Mouse (Mus musculus) retina, embryonic 14.5 days (tissue): ENCODE measurements around the gene Pole4.

Experiments
- DNase-seq: peaks from one replicate; pipeline ENCODE4 v3.0.0-alpha.2; 2015; ENCODE audit warnings: low spot score

Gene Pole4

DNA sequence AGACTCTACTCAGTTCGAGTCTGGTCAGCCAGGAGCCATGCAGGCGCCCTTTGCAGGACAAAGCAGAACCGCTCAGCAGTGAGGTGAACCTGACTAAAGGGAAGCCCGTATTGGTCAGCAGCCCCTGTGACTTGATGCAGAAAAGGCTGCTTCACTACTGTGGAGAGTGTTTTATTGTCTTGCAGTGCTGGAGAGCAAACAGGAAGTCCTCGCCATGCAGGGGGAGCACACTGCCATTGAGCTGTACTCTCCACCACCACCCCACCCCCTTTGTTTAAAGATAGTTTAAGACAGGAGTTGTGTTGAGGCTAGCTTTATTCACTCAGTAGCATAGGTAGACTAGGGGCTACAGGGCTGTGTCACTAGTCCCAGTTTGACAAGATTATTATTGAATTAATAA lies at the start of gene Pole4:
Gene Pole4 (minus strand): TSS at position 145 of the 400 bp plus-strand sequence.
- no peak for DNase-seq

DNA sequence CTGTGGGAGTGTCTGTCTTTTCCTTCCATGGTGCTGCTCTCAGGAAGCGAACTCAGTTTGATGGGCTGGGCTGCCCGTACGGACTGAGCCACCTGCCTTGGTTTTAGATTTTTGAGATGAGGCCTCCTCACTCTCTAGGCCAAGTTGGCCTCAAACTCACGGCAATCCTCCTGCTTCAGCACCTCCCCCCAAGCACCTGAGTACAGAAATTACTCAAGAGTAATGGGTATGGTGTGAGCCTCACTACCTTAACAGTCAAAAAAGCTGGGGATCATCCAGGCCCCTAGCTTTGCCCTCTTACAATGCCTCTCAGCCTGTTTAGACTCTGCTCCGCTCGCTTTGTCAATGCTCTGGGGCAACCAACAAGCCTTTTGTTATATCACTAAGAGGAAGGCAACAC lies 49.6 kb upstream of the Pole4 start:
- DNase-seq = no peak

DNA sequence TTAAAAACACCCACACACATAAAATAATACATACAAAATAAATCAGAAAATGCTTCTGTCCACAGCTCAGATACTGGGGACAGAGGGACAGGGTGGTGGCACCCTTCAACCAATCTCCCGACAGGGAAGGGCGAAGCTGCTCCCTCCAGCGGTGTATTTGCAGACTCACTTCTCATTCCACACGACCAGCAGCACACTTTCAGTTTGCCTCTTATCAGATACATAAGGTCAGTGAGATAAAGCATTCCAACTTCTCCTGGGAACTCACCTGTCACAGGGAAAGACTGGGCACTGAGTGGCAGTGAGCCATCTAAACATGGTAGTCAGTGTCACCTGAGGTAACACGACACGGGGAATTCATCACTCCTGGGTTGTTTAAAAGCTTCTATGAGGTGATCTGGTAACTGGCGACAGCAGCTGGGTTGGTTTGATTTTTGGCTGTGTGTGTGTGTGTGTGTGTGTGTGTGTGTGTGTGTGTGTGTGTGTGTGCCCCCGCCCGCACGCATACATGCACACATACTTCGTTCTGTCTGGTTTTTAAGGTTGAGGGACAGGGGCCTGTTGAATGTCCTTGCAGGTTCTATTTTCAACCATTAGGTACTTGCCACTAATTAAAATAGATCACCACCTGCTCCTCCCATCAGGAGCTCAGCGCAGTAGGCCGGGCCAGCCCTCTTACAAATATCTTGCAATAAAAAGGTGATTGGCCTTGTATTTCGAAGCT lies 48.6 kb upstream of the Pole4 start:
- DNase-seq = no peak

DNA sequence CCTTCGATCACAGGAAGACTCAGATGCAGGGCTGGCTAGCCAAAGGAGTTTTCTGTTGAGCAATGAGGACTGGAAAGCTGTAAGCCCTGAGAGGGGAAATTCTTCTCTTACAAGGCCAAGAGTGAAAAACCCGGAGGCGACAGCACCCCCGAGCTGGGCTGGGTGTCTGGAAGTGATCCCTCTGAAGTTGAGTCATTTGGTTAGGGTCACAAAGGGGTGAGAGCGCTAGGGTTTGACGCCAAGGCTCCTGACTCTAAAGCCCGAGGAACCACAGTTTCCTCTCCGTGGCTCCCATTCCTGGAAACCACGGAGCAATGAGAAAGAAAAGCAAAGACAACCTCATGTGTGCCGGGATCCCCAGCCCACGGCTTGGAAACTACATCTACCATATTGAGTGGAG lies 47.9 kb upstream of the Pole4 start:
- DNase-seq = no peak

DNA sequence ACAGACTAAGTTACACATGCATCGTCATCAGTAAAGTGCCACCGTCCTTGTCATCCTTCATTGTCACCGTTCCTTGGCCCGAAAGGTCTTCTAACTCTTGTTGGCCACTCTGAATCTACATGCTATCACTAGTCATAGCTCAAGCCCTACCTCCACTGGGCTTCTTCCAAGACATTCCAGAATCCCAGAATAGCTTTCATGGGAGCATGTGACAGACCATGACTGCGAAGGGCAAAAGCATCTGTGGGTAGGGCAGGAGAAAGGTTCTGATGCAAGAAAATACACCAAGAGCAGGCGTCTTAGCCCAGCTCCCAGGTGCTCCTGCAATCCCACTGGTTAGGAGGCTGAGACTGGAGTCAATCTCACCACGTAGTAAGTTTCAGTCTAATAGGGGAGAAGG lies 46.6 kb upstream of the Pole4 start:
- no peak for DNase-seq

DNA sequence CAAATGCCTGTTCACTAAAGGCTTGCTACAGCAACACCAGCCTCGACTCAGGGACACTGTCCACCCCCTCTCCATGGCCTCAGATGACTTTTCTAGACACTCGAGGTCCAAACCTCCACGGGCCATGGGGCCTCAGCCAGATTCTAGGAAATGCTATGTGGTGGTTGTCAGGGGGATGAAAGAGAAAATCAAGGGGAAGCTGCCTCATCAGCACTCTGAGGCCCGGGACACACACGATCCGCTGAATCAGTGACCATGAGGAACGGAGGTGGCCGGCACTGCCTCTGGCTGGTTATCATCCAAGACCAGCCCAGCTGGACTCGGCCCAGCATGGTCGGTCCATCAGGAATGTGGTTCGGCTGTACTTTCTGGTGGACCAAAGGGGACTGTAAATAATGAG lies 45.9 kb upstream of the Pole4 start:
- DNase-seq = no peak

DNA sequence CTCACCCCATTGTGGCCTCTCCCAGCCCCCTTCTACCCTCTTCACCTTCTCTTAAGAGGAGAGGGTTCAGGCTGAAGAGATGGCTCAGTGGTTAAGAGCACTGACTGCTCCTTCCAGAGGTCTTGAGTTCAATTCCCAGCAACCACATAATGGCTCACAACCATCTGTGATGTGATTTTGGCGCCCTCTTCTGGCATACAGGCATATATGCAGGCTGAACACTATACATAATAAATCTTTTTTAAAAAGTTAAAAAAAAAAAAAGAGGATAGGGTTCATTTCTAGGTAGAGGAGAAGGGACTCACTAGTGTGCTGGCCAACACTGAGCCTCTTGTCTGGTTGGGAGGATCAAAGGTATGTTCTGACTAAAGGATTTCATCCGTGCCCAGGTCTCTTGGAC lies 44.9 kb upstream of the Pole4 start:
- DNase-seq = no peak

DNA sequence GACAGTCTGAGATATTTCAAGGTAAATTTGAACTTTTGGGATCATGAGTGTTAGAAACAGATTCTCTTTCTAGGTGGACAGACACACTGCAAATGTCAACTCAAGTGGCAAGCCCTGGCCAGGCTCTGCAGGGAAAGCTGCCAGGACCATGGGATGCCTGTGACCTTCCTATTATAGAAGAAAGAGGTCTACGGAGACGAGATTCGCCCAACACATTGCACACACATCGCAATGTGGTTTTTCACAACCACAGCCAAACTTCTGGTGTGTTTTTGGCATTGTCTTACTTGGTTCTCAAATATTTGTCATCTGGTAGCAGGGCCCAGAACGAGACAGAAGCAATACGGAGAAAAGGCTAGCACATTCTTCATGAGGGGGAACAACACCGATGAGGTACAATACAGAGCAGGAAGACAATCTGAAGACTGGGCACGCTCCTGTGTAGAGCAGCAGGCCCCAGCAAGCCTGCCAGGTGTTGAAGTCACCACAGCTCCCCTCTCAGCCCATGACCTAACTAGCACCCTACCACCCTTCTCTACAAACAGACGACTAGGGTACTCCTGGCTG lies 43.0 kb upstream of the Pole4 start:
- no peak for DNase-seq

DNA sequence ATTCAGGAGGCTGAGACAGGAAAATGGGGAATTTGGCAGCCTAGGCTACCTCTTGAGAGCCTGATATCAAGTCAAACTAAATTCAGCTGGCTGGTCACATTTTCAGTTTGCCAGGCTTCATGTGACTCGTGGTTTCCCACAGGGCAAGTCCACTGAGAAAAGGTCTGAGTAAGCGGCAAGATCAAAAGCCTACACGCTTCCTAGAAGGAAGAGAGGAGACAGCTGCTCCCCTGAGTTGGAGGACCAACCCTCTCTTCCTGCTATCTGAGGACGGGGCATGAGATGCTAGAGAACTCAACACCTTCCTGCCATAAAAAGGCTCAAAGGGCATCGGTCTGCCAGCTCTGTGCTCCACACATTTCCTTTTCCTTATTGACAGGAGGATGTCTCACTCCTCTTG lies 41.9 kb upstream of the Pole4 start:
- DNase-seq = no peak

DNA sequence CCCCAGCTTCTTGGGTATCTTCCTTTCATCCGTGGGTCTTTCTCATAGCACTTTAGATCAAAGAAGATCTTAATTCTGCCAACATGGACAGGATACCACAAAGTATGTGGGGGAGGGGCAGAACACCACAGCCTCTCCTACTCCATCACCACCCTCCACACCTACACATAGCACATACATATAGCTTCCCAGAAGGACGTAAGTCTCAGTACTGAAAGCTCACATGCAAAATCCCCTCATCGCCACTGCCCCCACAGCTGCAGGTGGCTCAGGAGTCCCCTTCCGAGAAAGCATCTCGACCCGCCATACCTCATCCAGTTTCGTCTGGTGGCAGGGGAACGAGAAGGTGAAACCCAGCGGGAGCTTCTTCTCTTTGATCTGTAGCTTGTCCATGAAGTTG lies 39.4 kb upstream of the Pole4 start:
- no peak for DNase-seq

DNA sequence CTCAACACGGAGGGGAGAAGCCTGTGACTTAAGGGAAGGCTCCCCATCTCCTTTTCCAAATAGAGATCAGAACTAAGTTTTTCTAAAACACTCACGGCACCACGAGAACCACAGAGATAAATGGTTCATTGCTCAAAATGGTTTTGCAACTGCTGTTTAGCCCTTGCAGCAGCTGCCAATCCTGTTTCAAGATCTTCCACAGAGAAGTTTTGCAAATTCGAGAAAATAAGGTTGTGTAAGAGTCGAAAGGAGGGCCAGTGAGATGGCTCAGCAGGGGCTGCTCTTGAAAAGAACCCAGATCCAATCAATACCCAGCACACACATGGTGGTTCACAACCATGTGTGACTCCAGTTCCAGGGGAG lies 36.3 kb upstream of the Pole4 start:
- DNase-seq = no peak

DNA sequence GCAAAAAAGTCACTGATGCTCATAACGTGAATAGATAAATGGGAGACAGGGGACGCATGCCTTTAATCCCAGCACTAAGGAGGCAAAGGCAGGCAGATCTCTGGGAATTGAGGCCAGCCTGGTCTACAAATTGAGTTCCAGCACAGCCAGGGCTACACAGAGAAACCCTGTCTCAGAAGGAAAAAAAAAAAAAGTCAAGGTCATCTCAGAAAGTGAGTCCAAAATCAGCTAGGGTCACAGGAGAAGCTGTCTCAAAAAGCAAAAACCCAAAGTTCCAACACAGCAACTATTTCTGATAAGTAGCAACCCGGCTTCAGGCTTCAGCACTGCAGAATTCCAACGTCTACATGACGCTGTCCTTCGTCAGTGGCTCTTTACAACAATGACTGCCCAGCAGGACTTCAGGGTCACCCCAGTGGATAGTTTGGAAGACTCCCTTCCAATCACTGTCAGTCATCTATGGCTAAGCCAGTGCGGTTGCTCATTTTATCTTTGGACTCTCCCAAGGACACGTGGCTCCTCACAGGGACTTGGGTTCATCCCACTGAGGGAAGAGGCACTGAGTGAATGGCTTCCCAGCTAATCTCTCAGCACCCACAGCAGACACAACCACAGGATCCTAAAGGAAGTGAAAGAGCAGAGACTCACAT lies 35.8 kb upstream of the Pole4 start:
- no peak for DNase-seq

DNA sequence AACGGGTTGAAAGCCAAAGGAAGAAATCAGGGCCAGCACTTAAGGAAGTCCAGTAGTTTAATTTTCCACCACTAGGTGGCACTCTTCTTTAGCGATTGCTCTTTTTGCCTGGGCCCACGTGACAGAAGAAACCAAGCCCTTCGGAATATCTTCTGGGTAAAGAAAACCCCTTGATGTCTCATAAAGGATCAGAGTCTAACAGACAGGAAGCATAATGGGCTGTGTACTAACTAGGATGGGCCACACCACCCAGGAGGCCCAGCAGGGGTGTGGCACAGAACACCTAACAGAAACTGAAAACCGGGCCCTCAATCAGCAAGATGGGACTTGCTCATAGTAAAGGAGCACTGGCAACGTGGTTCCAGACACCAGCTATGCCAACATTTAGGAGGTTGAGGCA lies 35.1 kb upstream of the Pole4 start:
- DNase-seq = peak; percentile 81

DNA sequence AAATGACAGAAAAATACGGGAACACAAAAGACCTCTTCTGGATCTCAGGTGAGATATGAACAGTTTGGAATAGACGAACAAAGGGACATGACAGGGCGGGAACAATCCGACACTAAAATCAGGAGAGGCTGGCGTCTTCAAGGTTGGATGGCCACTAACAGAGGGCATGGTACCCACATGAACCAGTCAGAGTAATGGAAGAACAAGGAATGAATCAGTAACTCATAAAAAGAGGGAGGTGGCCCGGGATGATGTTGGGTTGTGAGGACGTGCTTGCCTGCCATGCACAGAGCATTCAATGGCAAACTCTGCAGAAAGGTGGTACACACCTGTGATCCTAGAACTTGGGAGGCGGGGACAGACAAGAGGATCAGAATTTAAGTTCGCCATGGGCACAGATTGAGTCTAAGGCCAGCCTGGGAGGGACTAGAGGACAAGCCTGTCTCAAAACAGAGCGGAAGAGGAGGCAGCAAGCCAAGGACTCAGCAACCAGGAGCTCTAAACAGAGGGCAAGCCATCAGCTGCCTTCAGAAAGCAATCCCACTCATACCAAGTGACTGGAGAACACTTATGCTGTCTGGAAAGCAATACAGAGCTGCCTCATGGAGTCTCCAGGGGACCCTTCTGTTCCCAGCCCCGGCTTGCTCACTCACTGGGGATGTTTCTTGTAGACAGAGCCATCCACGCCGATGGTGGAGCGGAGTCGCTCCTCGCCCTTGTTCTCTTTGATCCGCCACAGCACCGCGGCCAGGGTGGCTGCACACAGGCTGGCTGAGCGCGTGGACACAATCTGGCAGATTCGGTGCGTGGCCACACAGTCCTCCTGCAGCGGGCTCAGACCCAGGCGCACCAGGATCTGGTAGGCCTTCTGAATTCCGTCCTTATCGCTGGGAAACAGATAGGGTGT lies 32.7 kb upstream of the Pole4 start:
- no peak for DNase-seq

DNA sequence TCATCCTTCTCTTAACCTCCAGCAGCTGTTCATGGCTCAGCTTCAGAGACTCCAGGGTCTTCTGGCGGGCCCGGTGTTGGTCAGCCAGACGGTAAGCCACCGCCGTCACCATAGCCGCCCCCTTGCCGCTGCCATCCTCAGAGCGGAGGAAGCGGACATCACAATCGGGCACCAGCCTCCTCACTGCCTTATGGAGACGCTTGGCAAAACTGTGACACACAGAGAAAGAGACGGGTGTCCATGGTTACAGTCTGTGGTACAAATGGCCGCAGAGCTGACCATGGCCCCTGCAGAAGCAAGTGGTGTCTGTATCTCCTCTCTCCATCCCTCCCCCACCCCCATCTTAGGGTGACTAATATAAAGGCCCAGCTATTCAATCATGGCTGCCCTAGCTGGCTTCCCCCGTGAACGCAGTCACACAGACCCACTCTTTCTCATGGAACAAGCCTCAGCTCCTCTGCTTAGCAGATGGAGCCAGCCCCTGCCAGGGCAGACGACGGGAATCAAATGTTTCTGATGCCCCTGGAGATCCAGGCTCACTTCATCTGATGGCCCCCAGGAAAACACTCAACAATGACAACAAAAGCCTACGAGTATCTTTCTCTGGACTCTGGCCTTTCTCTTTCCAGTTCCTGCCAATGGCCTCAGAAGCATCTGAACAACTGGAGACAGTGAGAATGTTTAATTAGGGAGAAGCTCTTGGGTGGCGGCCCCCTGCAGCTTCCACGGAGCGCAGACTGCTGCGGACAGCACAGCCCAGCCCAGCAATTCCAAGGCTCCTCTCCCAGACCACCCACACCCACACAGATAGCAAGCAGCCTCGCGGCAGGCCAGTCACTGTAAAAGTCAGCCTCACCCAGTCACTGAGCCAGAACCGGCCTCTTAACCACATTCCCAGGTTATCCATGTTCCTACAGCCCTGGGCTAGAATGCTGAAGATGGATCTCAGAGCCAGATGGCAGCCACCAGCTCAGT lies 31.7 kb upstream of the Pole4 start:
- DNase-seq = peak; percentile 44

DNA sequence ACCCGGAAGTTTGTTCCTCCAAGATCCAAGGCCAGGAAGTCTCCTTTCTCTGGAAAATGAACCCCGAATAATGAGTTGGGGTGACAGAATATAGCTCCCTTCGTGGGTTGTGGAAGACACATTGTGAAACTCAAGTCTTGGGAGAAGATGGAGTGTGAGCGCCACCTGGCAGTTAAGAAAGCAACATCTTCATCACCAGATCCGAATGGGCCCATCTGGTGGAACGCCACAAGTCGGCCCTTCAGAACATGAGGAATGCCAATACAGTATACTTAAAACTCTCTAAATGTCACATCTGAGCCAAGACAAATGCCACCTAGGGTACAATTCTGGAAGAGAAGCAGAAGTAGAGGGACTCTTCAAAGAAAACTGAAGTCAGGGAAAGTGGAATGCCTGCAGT lies 30.2 kb upstream of the Pole4 start:
- peak; percentile 31 for DNase-seq

DNA sequence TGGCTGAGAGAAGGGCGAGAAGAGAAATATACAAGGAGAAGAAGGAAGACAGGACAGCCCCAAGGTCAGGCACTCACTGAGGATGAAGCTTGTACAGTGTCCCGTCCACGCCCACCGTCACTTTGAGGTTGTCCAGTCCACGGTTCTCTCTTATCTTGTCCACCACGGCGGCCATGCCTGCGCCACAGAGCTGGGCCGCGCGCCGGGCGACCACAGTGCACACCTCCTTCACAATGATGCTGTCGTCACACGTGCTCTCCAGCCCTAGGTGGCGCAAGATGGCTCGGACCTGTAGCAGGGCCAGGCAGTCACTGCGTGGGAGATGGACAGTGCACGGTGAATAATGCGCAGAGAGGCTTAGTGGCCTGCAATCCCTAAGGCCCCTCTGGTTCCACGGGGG lies 23.5 kb upstream of the Pole4 start:
- DNase-seq = no peak

DNA sequence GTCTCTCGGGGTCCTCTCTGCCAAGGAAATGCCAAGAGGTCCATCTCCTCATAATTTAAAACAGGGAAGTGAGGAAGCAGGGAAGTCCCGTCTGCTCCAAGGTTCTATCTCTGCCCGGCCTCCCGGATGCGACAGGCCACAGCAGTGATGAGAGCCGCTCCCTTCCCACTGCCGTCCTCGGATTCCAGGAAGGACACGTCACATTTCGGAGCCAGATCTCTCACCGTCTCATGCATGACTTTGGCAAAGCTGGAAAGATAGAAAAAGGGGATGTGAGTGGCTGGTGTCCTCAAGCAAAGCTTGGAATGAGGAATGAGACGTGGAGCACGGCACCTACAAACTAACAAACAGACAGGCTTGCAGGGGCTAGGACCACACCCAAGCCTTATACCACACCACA lies 22.0 kb upstream of the Pole4 start:
- DNase-seq = no peak

DNA sequence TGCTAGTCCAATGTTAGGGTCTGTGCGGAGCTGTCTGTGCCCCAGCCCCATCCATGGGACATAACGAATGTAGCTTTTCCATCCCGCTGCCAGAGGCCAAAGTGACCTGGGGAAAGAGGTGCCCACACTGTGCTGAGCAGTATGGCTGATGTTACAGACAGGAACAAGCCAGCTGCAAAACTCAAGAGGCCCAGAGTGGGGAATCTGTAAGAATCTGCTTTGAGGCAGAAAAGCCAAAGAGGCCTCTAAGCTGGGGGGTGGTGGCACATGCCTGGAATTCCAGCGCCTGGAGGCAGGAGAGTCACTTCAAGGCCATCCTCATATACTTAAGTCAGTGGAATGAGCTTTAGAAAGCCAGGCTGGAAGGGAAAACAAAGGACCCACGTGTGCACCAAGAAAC lies 18.2 kb upstream of the Pole4 start:
- peak; percentile 22 for DNase-seq

DNA sequence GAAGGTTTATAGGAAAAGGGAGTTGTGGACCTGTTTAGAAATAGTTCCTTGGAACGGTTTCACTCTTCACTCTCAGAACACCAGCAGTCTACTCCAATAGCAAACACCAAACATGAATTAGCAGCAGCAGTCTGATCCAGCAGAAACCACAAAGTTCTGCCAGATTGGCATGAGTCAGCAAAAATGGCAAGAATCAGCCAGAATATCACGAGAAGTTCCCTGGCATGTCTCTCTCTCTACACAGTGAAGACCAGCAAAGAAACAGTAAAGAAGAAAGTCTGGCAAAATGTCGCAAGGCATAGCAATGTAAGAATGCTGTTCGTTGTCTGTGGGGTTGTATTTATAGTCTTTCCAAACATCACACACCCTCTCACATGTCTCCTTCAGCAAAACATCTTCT lies 11.0 kb upstream of the Pole4 start:
- DNase-seq = no peak

DNA sequence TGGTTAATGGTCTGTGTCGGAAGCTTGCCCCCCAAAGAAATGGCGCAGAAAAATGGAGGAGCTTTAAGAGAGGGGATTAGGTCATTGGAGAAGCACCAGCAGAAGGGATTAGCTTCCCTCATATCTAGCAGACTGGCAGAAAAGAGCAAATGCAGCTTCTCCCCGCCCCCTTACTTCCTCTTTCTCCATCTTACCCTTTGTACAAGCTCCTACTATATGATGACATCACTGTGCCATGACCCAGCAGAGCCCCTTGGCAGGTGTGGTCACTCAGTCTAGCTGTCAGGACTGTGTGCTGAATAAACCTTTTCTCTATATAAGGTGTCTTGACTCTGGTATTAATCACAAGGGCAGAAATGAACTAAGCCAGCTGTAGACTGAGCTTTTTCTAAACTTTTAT lies 10.5 kb upstream of the Pole4 start:
- no peak for DNase-seq

DNA sequence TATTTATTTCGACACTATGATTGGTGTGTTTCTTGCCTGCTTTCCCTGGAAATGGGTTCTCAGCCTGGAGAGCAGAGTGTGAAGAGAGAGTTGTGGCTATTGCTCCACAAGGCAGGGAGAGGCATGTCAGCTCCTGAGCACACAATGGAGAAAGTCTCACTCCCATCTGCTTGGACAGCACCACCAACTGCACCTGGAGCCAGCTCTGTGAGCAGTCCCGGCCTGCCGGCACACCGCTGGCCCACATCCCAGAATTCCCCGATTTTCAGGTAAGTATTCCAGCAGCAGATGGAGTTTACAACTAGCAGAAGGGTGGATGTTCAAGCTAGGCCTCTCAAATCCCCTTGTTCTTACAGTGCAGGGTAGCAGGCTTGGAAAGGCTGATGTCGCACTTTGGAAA lies 10.1 kb upstream of the Pole4 start:
- no peak for DNase-seq
